Mouse (Mus musculus): ENCODE data around the gene Asna1. TPM values are rescaled to one million over a fixed set of nuclear protein-coding genes. Genes with fewer than 3 reads are reported as not detected.

The Asna1 gene
- total and polyA plus RNA-seq, 2 experiments = 30.3 to 60.0 TPM

GRCm38 (mm10) chr8:85026670-85027515 is 1.8 kb upstream of the Asna1 start, which contains the start of gene Trir:
TSS of gene Trir (plus strand) at chr8:85026823.
- Histone ChIP-seq H3K9ac (ENCODE audit: low read depth, low read length) (peak within 1 kb of the TSS; percentile 83), H3K27ac (replicated peaks; ENCODE audit: insufficient read depth, low read depth, low read length) (peak within 1 kb of the TSS; percentile 85), H3K79me2 (ENCODE audit: control insufficient read depth, insufficient read depth, low read length) (peaks cover 33% of the 10 kb centered on the region), H3K36me3 (ENCODE audit: control insufficient read depth, insufficient read depth, low read length) (peaks cover 13% of the 10 kb centered on the region), H3K27me3 (ENCODE audit: control insufficient read depth, insufficient read depth, low read length) (no peaks in the 10 kb centered on the region), H3K4me1 (ENCODE audit: control insufficient read depth, insufficient read depth, low read length) (peaks cover 24% of the 10 kb centered on the region), H3K4me3 (ENCODE audit: insufficient read depth, low read depth, low read length) (peak within 1 kb of the TSS; percentile 75)
- under 1% methylated on average over 73 of the region's 75 CpGs for WGBS
- TF ChIP-seq CTCF (IDR thresholded peaks at IDR 0.05; ENCODE audit: low read depth, low read length) (0 out of 2 replicates have a peak, but pooled peaks have one; percentile 7), POLR2A (IDR thresholded peaks at IDR 0.05; ENCODE audit: extremely low read depth, insufficient read depth, low read length) (peak; percentile 95)
- peak; percentile 92 for DNase-seq (ENCODE audit: extremely low read depth, low read depth, low spot score)

- Histone ChIP-seq H3K27me3 (ENCODE audit: control insufficient read depth, insufficient read depth, low read length) (no peaks in the 10 kb centered on the region), H3K36me3 (ENCODE audit: control insufficient read depth, insufficient read depth, low read length) (peaks cover 3% of the 10 kb centered on the region; the same call in 1 of the 2 replicates), H3K4me1 (ENCODE audit: control insufficient read depth, insufficient read depth, low read length) (peaks cover 20% of the 10 kb centered on the region), H3K9ac (ENCODE audit: low read depth, low read length) (no peak overlapping the region), H3K27ac (replicated peaks; ENCODE audit: insufficient read depth, low read depth, low read length) (no peak overlapping the region), H3K4me3 (ENCODE audit: insufficient read depth, low read depth, low read length) (no peak overlapping the region), H3K79me2 (ENCODE audit: control insufficient read depth, insufficient read depth, low read length) (peaks cover 26% of the 10 kb centered on the region)
- TF ChIP-seq POLR2A (IDR thresholded peaks at IDR 0.05; ENCODE audit: extremely low read depth, insufficient read depth, low read length) = no peak
- TF ChIP-seq CTCF (IDR thresholded peaks at IDR 0.05; ENCODE audit: low read depth, low read length) = no peak
- 97% methylated on average over 3 of the region's 3 CpGs for WGBS
- no peak for DNase-seq (ENCODE audit: extremely low read depth, low read depth, low spot score)
Observed at GRCm38 (mm10) chr8:85023846-85024245, 1.2 kb downstream of the Asna1 start.

- no peak overlapping the region for H3K9ac ChIP-seq (ENCODE audit: low read depth, low read length)
- H3K4me3 ChIP-seq (ENCODE audit: insufficient read depth, low read depth, low read length) = no peak overlapping the region
- peaks cover 15% of the 10 kb centered on the region; the same call in 1 of the 2 replicates for H3K79me2 ChIP-seq (ENCODE audit: control insufficient read depth, insufficient read depth, low read length)
- H3K36me3 ChIP-seq (ENCODE audit: control insufficient read depth, insufficient read depth, low read length) = peaks cover 3% of the 10 kb centered on the region; the same call in 1 of the 2 replicates
- WGBS = 96% methylated on average over 3 of the region's 3 CpGs
- H3K27me3 ChIP-seq (ENCODE audit: control insufficient read depth, insufficient read depth, low read length) = no peaks in the 10 kb centered on the region
- no peak overlapping the region for H3K27ac ChIP-seq (replicated peaks; ENCODE audit: insufficient read depth, low read depth, low read length)
- DNase-seq (ENCODE audit: extremely low read depth, low read depth, low spot score) = no peak
- H3K4me1 ChIP-seq (ENCODE audit: control insufficient read depth, insufficient read depth, low read length) = peaks cover 10% of the 10 kb centered on the region; the same call in 1 of the 2 replicates
- TF ChIP-seq CTCF (IDR thresholded peaks at IDR 0.05; ENCODE audit: low read depth, low read length) = no peak
- TF ChIP-seq POLR2A (IDR thresholded peaks at IDR 0.05; ENCODE audit: extremely low read depth, insufficient read depth, low read length) = no peak
Observed at GRCm38 (mm10) chr8:85021514-85022055, 3.5 kb downstream of the Asna1 start.

DNA sequence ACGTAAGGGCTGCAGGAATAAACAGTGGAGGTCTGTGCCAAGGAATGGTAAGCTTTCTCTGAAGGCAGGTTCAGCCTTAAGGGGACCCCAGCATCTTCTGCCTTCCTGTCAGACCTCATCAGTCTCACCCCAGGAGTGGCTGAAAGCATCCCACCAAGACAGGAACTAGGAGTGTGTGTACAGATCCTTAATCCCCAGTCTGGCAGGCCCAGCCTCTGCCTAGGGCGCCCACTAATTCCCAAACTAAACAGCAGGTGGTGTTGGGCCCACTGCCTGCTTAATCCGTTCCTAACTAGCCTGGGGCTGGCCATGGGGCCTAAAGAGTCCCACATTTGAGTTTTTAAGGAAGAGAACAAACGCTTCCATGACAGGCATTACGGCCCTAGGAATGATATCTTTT is 7.9 kb downstream of the Asna1 start:
- DNase-seq (ENCODE audit: extremely low read depth, low read depth, low spot score) = no peak
- TF ChIP-seq POLR2A (IDR thresholded peaks at IDR 0.05; ENCODE audit: extremely low read depth, insufficient read depth, low read length) = no peak
- H3K4me1 ChIP-seq (ENCODE audit: control insufficient read depth, insufficient read depth, low read length) = no peaks in the 10 kb centered on the region
- H3K27ac ChIP-seq (replicated peaks; ENCODE audit: insufficient read depth, low read depth, low read length) = no peak overlapping the region
- no peak overlapping the region for H3K9ac ChIP-seq (ENCODE audit: low read depth, low read length)
- no peaks in the 10 kb centered on the region for H3K27me3 ChIP-seq (ENCODE audit: control insufficient read depth, insufficient read depth, low read length)
- H3K79me2 ChIP-seq (ENCODE audit: control insufficient read depth, insufficient read depth, low read length) = 0 out of 2 replicates have a peak, but pooled peaks cover 2% of the 10 kb centered on the region
- peaks cover 3% of the 10 kb centered on the region; the same call in 1 of the 2 replicates for H3K36me3 ChIP-seq (ENCODE audit: control insufficient read depth, insufficient read depth, low read length)
- no peak overlapping the region for H3K4me3 ChIP-seq (ENCODE audit: insufficient read depth, low read depth, low read length)
- WGBS = 78% methylated on average over 5 of the region's 5 CpGs

DNA sequence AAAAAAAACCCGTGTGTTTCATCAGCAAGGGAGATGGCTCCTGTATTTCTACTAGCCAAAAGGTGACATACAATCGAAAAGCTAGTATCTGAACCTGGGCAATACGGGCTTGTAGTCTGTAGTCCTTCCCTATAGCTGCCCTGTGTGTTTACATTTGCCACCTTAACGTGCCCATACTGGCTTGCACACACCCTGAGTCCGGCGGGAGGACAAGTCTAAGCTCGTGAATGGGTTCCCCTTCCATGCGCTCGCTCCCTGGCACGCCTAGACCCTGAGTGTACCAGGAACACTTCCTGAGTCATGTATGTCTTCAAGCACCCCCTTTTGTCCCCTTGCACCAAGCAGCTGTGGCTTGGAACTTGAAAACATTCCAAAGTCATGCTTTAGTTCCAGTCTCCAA is 8.4 kb downstream of the Asna1 start:
- H3K79me2 ChIP-seq (ENCODE audit: control insufficient read depth, insufficient read depth, low read length) = no peaks in the 10 kb centered on the region
- no peak for TF ChIP-seq CTCF (IDR thresholded peaks at IDR 0.05; ENCODE audit: low read depth, low read length)
- no peak for TF ChIP-seq POLR2A (IDR thresholded peaks at IDR 0.05; ENCODE audit: extremely low read depth, insufficient read depth, low read length)
- H3K36me3 ChIP-seq (ENCODE audit: control insufficient read depth, insufficient read depth, low read length) = peaks cover 3% of the 10 kb centered on the region; the same call in 1 of the 2 replicates
- H3K27ac ChIP-seq (replicated peaks; ENCODE audit: insufficient read depth, low read depth, low read length) = no peak overlapping the region
- no peaks in the 10 kb centered on the region for H3K4me1 ChIP-seq (ENCODE audit: control insufficient read depth, insufficient read depth, low read length)
- no peaks in the 10 kb centered on the region for H3K27me3 ChIP-seq (ENCODE audit: control insufficient read depth, insufficient read depth, low read length)
- no peak overlapping the region for H3K4me3 ChIP-seq (ENCODE audit: insufficient read depth, low read depth, low read length)
- H3K9ac ChIP-seq (ENCODE audit: low read depth, low read length) = no peak overlapping the region
- 68% methylated on average over 10 of the region's 10 CpGs for WGBS
- no peak for DNase-seq (ENCODE audit: extremely low read depth, low read depth, low spot score)

Measured in liver, adult 2 months (tissue).